Mouse (Mus musculus) forebrain, embryonic 10.5 days (tissue): Measurements from ENCODE around the gene Sgk2. TPM values are rescaled to one million over a fixed set of nuclear protein-coding genes. Genes with fewer than 3 reads are reported as not detected.
"Not testable (repeated sequence)": the region's sequence is repeated elsewhere in the genome, so short reads cannot be mapped to it uniquely, and the experiment has no call there.

Experiments
- DNase-seq: peaks from one replicate; pipeline ENCODE4 v3.0.0-alpha.2; 2017; ENCODE audit warnings: low spot score; ENCODE audit errors: extremely low spot score
- H3K27ac ChIP-seq: fragments of 300-500 bp; sonication (generic); 2 replicates; pipeline ENCODE4 v1.5.1; 2016; ENCODE audit warnings: mild to moderate bottlenecking
- H3K27me3 ChIP-seq: fragments of 300-500 bp; sonication (generic); 2 replicates; pipeline ENCODE4 v1.6.1; 2016; ENCODE audit warnings: mild to moderate bottlenecking; ENCODE audit not compliant: poor library complexity, severe bottlenecking
- H3K36me3 ChIP-seq: fragments of 300-500 bp; sonication (generic); replicated peaks from 2 replicates; pipeline ENCODE4 v1.6.1; 2016; ENCODE audit warnings: mild to moderate bottlenecking, moderate library complexity
- H3K4me1 ChIP-seq: fragments of 300-500 bp; sonication (generic); 2 replicates; pipeline ENCODE4 v1.6.1; 2016
- H3K4me3 ChIP-seq: fragments of 300-500 bp; sonication (generic); 2 replicates; pipeline ENCODE4 v1.5.1; 2016; ENCODE audit warnings: mild to moderate bottlenecking, moderate library complexity
- H3K9me3 ChIP-seq: fragments of 300-500 bp; sonication (generic); 2 replicates; pipeline ENCODE4 v1.6.1; 2016; ENCODE audit warnings: mild to moderate bottlenecking, moderate library complexity
- WGBS: fragments of 180-500 bp; shearing (Covaris S2); methylation state at CpG from one replicate; pipeline ENCODE4 v1.1.7; 2016; 5-methylcytosine and 5-hydroxymethylcytosine counted together
- polyA plus RNA-seq: library from polyadenylated mRNA; unstranded; fragments of >200 nt; fragmentation: Nextera tagmentation; extraction: Ambion mirVana; gene quantifications from 2 replicates; pipeline ENCODE4 v1.2.1, GENCODE M21; 2016

The Sgk2 gene
- polyA plus RNA-seq, 1 experiment from 2014 or later, result not detected

DNA sequence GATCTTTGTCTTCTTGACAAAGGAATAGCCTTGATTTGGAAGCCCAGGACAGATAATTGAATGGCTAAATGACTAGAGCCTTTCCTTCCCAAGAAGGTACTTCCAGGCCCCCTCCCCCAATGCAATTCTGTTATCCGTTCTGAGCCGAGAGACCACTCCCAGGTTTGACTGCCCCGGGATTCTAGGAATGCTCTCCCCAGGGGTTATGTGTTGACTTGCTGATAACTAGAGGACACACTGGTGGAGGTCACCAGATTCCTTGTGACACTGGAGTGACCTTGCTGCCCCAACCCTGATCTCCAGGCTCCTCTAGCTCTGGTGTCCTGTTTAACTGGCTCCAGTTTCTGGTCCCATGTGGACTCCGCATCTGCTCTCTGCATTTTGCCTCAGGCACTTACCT is 65.0 kb downstream of the Sgk2 start:
- Histone ChIP-seq H3K9me3 (no peaks in the 10 kb centered on the region), H3K27me3 (peaks cover 8% of the 10 kb centered on the region; the same call in 1 of the 2 replicates), H3K36me3 (peaks cover 15% of the 10 kb centered on the region), H3K27ac (no peak overlapping the region), H3K4me3 (no peak overlapping the region), H3K4me1 (peaks cover 48% of the 10 kb centered on the region)
- no peak for DNase-seq
- 31% methylated on average over 4 of the region's 4 CpGs for WGBS

DNA sequence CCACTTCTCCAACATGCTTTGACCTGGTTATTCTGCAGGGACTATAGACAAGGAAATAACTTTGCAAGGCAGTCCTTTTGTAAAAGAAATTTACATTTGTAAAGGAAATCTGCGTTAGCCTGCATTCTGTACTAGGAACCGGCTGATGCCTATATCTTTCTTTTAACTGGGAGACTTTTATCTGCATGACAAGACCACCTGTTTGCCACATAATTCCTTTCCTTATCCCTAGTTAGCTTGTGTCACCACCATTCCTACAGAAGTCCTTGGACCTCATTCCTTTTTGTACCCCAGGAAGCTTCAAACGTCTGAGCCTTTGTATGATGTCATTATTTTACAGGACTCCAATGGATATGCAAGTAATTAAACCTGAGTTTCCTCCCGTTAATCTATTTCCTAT is 65.7 kb downstream of the Sgk2 start:
- no peak for DNase-seq
- H3K27ac ChIP-seq, result no peak overlapping the region
- no peak overlapping the region for H3K4me3 ChIP-seq
- peaks cover 48% of the 10 kb centered on the region for H3K4me1 ChIP-seq
- no peaks in the 10 kb centered on the region for H3K9me3 ChIP-seq
- peaks cover 10% of the 10 kb centered on the region for H3K36me3 ChIP-seq
- 73% methylated on average over 4 of the region's 4 CpGs for WGBS
- peaks cover 8% of the 10 kb centered on the region; the same call in 1 of the 2 replicates for H3K27me3 ChIP-seq

DNA sequence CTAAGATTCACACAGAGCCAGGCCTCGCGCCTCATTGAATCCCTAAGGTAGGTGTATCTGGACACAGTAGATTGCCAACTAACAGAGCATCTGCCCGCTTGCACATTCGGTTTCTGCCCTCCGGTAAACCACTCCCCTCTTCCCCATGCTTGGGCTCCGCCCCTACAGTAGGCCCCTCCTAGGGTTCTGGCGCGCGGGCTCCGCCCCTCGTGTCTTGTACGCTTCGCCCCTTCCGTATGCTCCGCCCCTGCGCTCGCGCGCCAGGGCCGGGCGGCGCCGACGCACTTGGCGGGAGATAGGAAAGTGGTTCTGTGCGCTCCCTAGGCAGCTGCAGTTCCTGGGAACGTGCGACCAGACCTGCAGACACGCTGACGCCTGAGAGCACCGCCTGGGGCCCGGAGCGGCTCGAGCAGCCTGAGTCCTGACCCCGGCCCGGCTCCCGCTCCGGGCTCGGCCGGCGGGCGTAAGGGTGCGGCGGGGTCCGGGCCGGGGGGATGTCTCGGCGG is 67.3 kb downstream of the Sgk2 start, which contains the start of gene Mybl2:
Mybl2 (plus strand) TSS at position 353 of the 506 bp plus-strand sequence.
- under 1% methylated on average over 47 of the region's 48 CpGs for WGBS
- peaks cover 11% of the 10 kb centered on the region for H3K36me3 ChIP-seq
- peak; percentile 92 for DNase-seq
- peak within 1 kb of the TSS; percentile 86 for H3K4me3 ChIP-seq
- peak within 1 kb of the TSS; percentile 94 for H3K27ac ChIP-seq
- peaks cover 46% of the 10 kb centered on the region for H3K4me1 ChIP-seq
- no peaks in the 10 kb centered on the region for H3K9me3 ChIP-seq
- H3K27me3 ChIP-seq, result peaks cover 8% of the 10 kb centered on the region; the same call in 1 of the 2 replicates

DNA sequence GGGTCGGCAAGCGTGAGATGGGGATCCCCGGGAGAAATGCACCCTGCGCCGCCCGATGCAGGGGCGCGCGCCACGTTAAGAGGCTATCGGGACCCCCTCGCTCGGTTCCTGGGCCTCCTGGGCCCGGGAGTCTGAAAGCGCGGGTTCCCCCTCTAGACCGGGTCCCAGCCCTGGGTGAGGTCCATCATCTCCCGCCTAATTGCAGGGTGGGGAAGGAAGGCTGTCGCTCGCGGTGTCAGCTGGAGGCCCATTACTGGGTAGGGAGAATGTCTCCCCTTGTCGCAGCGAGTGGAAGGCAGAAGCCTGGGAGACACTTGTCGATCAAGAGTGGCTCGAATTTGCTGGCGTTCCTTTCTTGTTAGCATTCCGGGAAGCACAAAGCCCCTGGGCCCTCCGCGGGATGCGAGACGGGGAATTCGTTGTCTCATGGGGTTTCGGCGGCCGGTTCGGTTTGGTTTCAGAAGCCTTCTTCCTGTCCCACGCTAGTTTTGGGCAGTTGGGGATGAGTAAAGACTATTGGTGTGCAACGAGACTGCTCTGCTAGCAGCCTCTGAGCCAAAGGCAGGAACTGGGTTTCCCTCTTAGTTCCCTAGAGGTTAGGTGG is 67.9 kb downstream of the Sgk2 start:
- DNase-seq, result peak; percentile 59
- Histone ChIP-seq H3K4me3 (peak overlapping the region; percentile 86), H3K27me3 (peaks cover 8% of the 10 kb centered on the region; the same call in 1 of the 2 replicates), H3K27ac (peak overlapping the region; percentile 94), H3K9me3 (no peaks in the 10 kb centered on the region), H3K36me3 (peaks cover 17% of the 10 kb centered on the region), H3K4me1 (peaks cover 50% of the 10 kb centered on the region)
- WGBS, result under 1% methylated on average over 38 of the region's 38 CpGs

DNA sequence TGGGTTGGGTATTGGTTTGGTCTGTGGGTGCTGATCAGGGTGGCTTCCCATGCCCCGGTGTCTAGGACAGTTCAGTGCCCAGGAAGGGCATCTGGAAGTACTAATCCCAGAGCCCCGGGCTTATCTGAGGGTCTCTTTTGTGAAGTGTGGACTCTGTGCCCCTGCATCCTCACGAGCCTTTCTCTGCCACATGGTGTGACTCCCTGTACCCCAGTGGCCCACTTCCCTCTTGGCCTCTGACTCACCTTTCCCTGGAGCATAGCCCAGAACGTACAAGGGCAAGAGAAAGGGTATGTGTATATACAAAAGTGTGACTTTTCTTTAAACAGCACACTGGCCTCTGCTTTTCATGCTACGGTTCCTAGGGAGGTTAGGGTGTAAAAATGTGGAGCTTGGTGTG is 68.6 kb downstream of the Sgk2 start:
- WGBS, result 44% methylated on average over 5 of the region's 5 CpGs
- H3K4me3 ChIP-seq, result peak overlapping the region; percentile 86
- DNase-seq, result no peak
- no peaks in the 10 kb centered on the region for H3K9me3 ChIP-seq
- peaks cover 8% of the 10 kb centered on the region; the same call in 1 of the 2 replicates for H3K27me3 ChIP-seq
- peak overlapping the region; percentile 94 for H3K27ac ChIP-seq
- H3K4me1 ChIP-seq, result peaks cover 50% of the 10 kb centered on the region
- H3K36me3 ChIP-seq, result peaks cover 20% of the 10 kb centered on the region

DNA sequence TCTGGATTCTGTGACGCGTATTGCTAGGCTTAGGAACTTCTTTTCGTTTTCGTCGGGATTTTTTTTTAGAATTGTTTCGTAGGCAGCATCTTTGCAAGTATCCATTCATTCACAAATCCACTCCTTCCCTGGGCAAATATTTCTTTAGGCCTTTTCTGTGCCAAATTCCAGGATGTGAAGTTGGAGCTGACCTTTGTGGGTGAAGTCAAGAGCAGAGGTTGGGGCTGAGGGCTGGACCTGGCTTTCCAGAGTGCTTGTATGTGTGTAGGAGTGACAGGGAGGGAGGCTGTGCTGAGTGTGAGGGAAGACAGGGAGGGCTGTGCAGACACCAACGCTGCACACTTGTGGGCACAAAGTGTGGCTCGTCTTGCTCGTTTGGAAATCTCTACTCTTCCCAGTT is 69.5 kb downstream of the Sgk2 start:
- Histone ChIP-seq H3K4me3 (peak overlapping the region; percentile 86; the same call in 1 of the 2 replicates), H3K9me3 (no peaks in the 10 kb centered on the region), H3K27me3 (peaks cover 8% of the 10 kb centered on the region; the same call in 1 of the 2 replicates), H3K27ac (no peak overlapping the region), H3K4me1 (peaks cover 48% of the 10 kb centered on the region), H3K36me3 (peaks cover 29% of the 10 kb centered on the region)
- DNase-seq, result no peak
- WGBS, result 87% methylated on average over 9 of the region's 9 CpGs

DNA sequence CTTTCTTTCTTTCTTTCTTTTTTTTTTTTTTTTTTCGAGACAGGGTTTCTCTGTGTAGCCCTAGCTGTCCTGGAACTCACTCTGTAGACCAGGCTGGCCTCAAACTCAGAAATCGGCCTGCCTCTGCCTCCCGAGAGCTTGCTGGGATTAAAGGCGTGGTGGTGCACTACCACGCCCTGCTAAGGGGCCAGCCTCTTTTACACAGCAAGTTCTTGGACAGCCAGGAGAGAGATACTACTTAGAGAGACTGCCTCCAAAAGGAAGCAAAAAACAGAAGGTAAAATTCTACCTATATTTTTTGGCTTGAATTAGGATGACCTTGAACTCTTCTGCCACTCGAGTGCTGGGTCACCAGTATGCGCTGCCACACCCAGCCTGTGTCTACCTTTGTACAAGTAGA is 71.9 kb downstream of the Sgk2 start:
- H3K9me3 ChIP-seq, DNase-seq: not testable (repeated sequence)

DNA sequence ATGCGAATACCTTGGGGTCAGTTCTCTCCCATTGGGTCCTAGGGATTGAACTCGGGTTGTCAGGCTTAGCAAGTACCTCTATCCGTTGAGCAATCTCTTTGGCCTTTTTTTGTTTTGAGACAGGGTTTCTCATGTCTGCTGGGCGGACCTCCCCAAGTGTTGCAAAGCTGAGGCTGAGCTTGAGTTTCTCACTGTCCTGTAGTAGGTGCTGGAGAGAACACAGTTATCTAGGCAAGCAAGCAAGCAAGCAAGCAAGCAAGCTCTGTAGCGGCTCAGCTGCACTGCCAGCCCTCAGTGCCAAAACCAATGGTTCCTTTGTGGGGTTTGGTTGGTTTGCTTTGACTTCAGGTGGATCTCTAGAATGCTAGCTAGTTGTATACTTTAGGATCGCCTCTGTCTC is 73.5 kb downstream of the Sgk2 start:
- 87% methylated on average over 6 of the region's 6 CpGs for WGBS

More for the DNA sequence above, 71.9 kb downstream of the Sgk2 start:
- H3K27me3 ChIP-seq, H3K27ac ChIP-seq, H3K4me3 ChIP-seq: not testable (repeated sequence)
- Histone ChIP-seq H3K36me3 (peaks cover 53% of the 10 kb centered on the region), H3K4me1 (peaks cover 35% of the 10 kb centered on the region)
- WGBS, result 94% methylated on average over 7 of the region's 7 CpGs

DNA sequence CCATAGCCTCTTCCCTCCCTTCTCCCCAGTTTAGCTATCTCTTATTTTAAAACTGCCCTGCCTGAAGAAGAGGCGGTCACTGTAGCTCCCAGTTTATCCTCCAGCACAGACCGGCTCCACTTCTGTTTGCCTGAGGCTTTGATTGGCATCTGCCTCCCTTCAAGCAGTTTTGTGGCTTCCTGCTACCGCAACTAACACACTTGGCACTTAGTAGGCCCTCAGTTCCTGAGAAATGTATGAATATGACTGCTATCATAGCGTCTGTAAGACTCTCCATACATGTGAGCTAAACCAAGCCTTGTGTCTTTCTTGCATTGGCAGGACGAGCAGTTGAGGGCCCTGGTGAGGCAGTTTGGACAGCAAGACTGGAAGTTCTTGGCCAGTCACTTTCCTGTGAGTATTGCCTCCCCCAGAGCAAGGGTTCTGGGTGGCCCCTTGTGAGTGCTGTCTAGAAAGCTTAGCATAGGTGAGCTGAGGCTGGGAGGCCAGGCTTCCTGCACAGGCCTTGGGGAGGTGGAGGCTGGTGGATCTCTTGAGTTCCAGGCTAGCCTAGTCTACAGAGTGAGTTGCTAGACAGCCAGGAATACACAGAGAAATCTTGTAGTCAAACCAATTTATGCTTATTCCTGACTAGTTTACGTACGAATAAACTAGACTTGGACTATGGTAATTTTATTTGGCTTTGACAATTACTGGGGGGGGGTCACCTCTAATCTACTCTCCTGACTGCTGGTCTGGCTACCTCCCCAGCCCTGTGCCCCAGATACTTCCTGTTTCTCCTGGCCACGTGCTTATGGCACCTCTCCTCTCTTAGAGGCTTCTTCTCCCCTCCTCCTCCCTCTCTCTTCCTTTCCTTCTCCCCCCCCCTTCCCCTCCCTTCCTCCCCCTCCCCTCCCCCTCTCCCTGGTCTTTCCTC is 74.3 kb downstream of the Sgk2 start:
- no peaks in the 10 kb centered on the region for H3K9me3 ChIP-seq
- no peak for DNase-seq
- no peaks in the 10 kb centered on the region for H3K27me3 ChIP-seq
- WGBS, result 90% methylated on average over 8 of the region's 8 CpGs
- peaks cover 77% of the 10 kb centered on the region for H3K36me3 ChIP-seq
- H3K27ac ChIP-seq, result no peak overlapping the region
- no peak overlapping the region for H3K4me3 ChIP-seq
- H3K4me1 ChIP-seq, result peaks cover 10% of the 10 kb centered on the region

More for the DNA sequence above, 73.5 kb downstream of the Sgk2 start:
- Histone ChIP-seq H3K9me3 (no peaks in the 10 kb centered on the region), H3K4me1 (peaks cover 18% of the 10 kb centered on the region), H3K27ac (no peak overlapping the region), H3K36me3 (peaks cover 69% of the 10 kb centered on the region), H3K27me3 (no peaks in the 10 kb centered on the region), H3K4me3 (no peak overlapping the region)
- DNase-seq, result no peak

DNA sequence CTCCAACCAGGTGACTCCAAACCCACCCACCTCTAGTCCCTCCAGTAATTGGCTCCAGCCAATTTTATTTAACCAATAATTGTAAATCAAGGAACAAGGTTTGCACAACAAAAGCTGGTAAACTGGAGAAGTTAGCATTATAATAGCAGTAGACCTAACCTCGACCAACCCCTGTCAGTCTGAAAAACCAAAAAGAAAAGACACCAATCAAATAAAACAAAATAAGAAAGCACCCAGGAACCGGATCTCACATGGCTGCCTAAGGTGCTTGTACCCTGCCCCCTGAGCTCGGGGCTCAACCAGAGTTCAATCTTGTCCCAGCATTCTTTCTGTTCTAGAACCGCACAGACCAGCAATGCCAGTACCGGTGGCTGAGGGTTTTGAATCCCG is 75.0 kb downstream of the Sgk2 start:
- Histone ChIP-seq H3K27me3 (no peaks in the 10 kb centered on the region), H3K9me3 (no peaks in the 10 kb centered on the region), H3K36me3 (peaks cover 82% of the 10 kb centered on the region), H3K4me3 (no peak overlapping the region), H3K4me1 (peaks cover 4% of the 10 kb centered on the region; the same call in 1 of the 2 replicates), H3K27ac (no peak overlapping the region)
- WGBS, result 82% methylated on average over 6 of the region's 6 CpGs
- no peak for DNase-seq
